Mouse (Mus musculus) liver, adult 10 weeks (tissue): Measurements from ENCODE around the gene Rbms2. TPM values are rescaled to one million over a fixed set of nuclear protein-coding genes. Genes with fewer than 3 reads are reported as not detected.

Source experiments
- polyA plus RNA-seq: library from polyadenylated mRNA; stranded (reverse); fragments of 350-450 nt; fragmentation: Illumina TruSeq; extraction: RNeasy Lipid Tissue Mini Kit (QIAGEN cat#74804); gene quantifications from one replicate; pipeline ENCODE4 v1.2.3, GENCODE M21; 2014; ENCODE audit warnings: low read depth, low replicate concordance

Gene Rbms2
- polyA plus RNA-seq: 5.7 TPM

GRCm38 (mm10) chr10:128179989-128180388 lies at the start of gene Rbms2:
Gene Rbms2 (minus strand): TSS chr10:128180297.

GRCm38 (mm10) chr10:128225538-128225937 lies 45.4 kb upstream of the Rbms2 start, which contains the start of gene Mip:
Gene Mip (plus strand): TSS chr10:128225838.

GRCm38 (mm10) chr10:128211390-128212108 lies 31.5 kb upstream of the Rbms2 start, which contains the start of gene Spryd4:
Gene Spryd4 (minus strand): TSS chr10:128211807.

GRCm38 (mm10) chr10:128194024-128194550 lies 14.0 kb upstream of the Rbms2 start, which contains the start of gene Gls2:
Gene Gls2 (plus strand): TSS chr10:128194457.

GRCm38 (mm10) chr10:128091564-128092505 lies 88.3 kb downstream of the Rbms2 start, which contains the start of gene Baz2a:
Gene Baz2a (plus strand): TSS chr10:128091577.

GRCm38 (mm10) chr10:128082880-128083421 lies 97.1 kb downstream of the Rbms2 start, which contains the start of gene Atp5b:
Gene Atp5b (plus strand): TSS chr10:128083273.

Other genes starting within 250 kb of the Rbms2 start
- 319 TPM for gene Hsd17b6, start 172.7 kb downstream of the Rbms2 start, polyA plus RNA-seq
- 4.3 TPM for gene Prim1, start 165.1 kb downstream of the Rbms2 start, polyA plus RNA-seq
- gene Naca, start 144.7 kb downstream of the Rbms2 start, polyA plus RNA-seq: 612 TPM
- 279 TPM for gene Ptges3, start 121.3 kb downstream of the Rbms2 start, polyA plus RNA-seq
- 730 TPM for gene Atp5b, start 97.0 kb downstream of the Rbms2 start, polyA plus RNA-seq
- 5.9 TPM for gene Baz2a, start 88.7 kb downstream of the Rbms2 start, polyA plus RNA-seq
- gene Gls2, start 14.2 kb upstream of the Rbms2 start, polyA plus RNA-seq: 171 TPM
- gene Spryd4, start 31.5 kb upstream of the Rbms2 start, polyA plus RNA-seq: 23.2 TPM
- not detected for gene Mip, start 45.5 kb upstream of the Rbms2 start, polyA plus RNA-seq
- gene Timeless, start 51.8 kb upstream of the Rbms2 start, polyA plus RNA-seq: 0.69 TPM
- gene Apon, start 73.8 kb upstream of the Rbms2 start, polyA plus RNA-seq: 346 TPM
- 593 TPM for gene Apof, start 88.4 kb upstream of the Rbms2 start, polyA plus RNA-seq
- gene Stat2, start 90.3 kb upstream of the Rbms2 start, polyA plus RNA-seq: 18.9 TPM
- gene Il23a, start 118.5 kb upstream of the Rbms2 start, polyA plus RNA-seq: not detected
- gene Pan2, start 123.0 kb upstream of the Rbms2 start, polyA plus RNA-seq: 6.5 TPM
- gene Cnpy2, start 142.2 kb upstream of the Rbms2 start, polyA plus RNA-seq: 59.7 TPM
- gene Cs, start 157.4 kb upstream of the Rbms2 start, polyA plus RNA-seq: 53.8 TPM
- 18.8 TPM for gene Coq10a, start 188.7 kb upstream of the Rbms2 start, polyA plus RNA-seq
- gene Ankrd52, start 196.8 kb upstream of the Rbms2 start, polyA plus RNA-seq: 3.7 TPM
- not detected for gene Slc39a5, start 220.9 kb upstream of the Rbms2 start, polyA plus RNA-seq
- gene Nabp2, start 231.2 kb upstream of the Rbms2 start, polyA plus RNA-seq: 26.7 TPM
- gene Rnf41, start 231.4 kb upstream of the Rbms2 start, polyA plus RNA-seq: 2.3 TPM